Mouse (Mus musculus) hindbrain, embryonic 15.5 days (tissue): ENCODE results near the gene Atp6v1e1. TPM values are rescaled to one million over a fixed set of nuclear protein-coding genes. Genes with fewer than 3 reads are reported as not detected.
"Not testable (repeated sequence)": the region's sequence is repeated elsewhere in the genome, so short reads cannot be mapped to it uniquely, and the experiment has no call there.

ENCODE experiments used
- ATAC-seq: fragments of 200-750 bp; cut with Nextera tagmentation; 2 replicates; pipeline ENCODE4 v1.8.0; 2017; ENCODE audit warnings: low read depth, moderate number of reproducible peaks, moderate TSS enrichment; ENCODE audit not compliant: low FRiP score
- H3K27ac ChIP-seq: fragments of 300-500 bp; sonication (generic); replicated peaks from 2 replicates; pipeline ENCODE4 v1.5.1; 2015; ENCODE audit warnings: mild to moderate bottlenecking, inconsistent platforms
- H3K27me3 ChIP-seq: fragments of 300-500 bp; sonication (generic); 2 replicates; pipeline ENCODE4 v1.6.1; 2015; ENCODE audit warnings: control low read depth, inconsistent platforms
- H3K36me3 ChIP-seq: fragments of 300-500 bp; sonication (generic); 2 replicates; pipeline ENCODE4 v1.6.1; 2015; ENCODE audit warnings: control low read depth, inconsistent platforms
- H3K4me1 ChIP-seq: fragments of 300-500 bp; sonication (generic); replicated peaks from 2 replicates; pipeline ENCODE4 v1.6.1; 2015; ENCODE audit warnings: control low read depth, inconsistent platforms
- H3K4me2 ChIP-seq: fragments of 300-500 bp; sonication (generic); 2 replicates; pipeline ENCODE4 v1.6.1; 2015; ENCODE audit warnings: moderate library complexity, mild to moderate bottlenecking, inconsistent platforms
- H3K4me3 ChIP-seq: fragments of 300-500 bp; sonication (generic); 2 replicates; pipeline ENCODE4 v1.5.1; 2015; ENCODE audit warnings: mild to moderate bottlenecking, inconsistent platforms
- H3K9ac ChIP-seq: fragments of 300-500 bp; sonication (generic); 2 replicates; pipeline ENCODE4 v1.6.1; 2015; ENCODE audit warnings: inconsistent platforms
- H3K9me3 ChIP-seq: fragments of 300-500 bp; sonication (generic); 2 replicates; pipeline ENCODE4 v1.6.1; 2016; ENCODE audit warnings: control low read depth, inconsistent platforms
- WGBS: fragments of 180-500 bp; shearing (Covaris S2); methylation state at CpG from one replicate; pipeline ENCODE4 v1.1.7; 2015; 5-methylcytosine and 5-hydroxymethylcytosine counted together
- polyA plus RNA-seq: library from polyadenylated mRNA; unstranded; fragments of >200 nt; fragmentation: Nextera tagmentation; extraction: Ambion mirVana; gene quantifications from 2 replicates; pipeline ENCODE4 v1.2.1, GENCODE M21; 2015

Atp6v1e1 gene
- polyA plus RNA-seq = 280 and 286 TPM in 2 replicates

DNA sequence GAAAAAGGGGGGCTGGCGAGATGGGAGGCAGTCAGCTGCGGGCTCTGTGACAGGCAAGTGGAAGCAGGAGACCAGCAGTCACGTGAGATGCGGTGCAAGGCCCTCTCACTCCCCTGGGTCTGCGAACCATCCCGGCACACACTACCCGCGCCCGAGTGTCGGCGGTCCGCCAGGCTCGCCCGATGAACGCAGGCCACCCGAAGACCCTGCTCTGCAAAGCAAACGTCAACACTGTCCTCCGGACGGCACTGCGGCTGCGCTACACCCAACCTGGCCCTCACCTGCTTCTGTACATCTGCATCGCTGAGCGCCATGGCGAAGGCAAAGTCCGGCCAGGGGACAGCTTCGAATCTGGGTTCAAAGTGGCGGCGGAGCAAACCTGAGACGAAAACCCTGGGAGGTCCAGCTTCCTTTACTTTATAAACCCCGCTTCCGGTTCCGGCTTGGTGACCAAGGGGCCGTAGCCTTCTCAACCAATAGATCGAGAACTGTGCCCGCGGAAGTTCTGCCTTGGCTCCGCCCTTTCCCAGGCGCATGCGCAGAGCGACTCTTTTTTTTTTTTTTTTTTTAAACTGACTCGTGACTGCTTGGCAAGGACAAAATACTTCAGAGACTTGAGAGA, at the start of gene Atp6v1e1:
TSS of gene Atp6v1e1 (minus strand) at position 487 of the 622 bp plus-strand sequence.
- Histone ChIP-seq H3K4me2 (peak within 1 kb of the TSS; percentile 75), H3K4me3 (peak within 1 kb of the TSS; percentile 98), H3K36me3 (peaks cover 16% of the 10 kb centered on the region), H3K9me3 (no peaks in the 10 kb centered on the region), H3K9ac (peak within 1 kb of the TSS; percentile 88), H3K27ac (peak within 1 kb of the TSS; percentile 93), H3K27me3 (no peaks in the 10 kb centered on the region), H3K4me1 (peaks cover 30% of the 10 kb centered on the region)
- under 1% methylated on average over 41 of the region's 41 CpGs for WGBS
- ATAC-seq = peak; percentile 96

DNA sequence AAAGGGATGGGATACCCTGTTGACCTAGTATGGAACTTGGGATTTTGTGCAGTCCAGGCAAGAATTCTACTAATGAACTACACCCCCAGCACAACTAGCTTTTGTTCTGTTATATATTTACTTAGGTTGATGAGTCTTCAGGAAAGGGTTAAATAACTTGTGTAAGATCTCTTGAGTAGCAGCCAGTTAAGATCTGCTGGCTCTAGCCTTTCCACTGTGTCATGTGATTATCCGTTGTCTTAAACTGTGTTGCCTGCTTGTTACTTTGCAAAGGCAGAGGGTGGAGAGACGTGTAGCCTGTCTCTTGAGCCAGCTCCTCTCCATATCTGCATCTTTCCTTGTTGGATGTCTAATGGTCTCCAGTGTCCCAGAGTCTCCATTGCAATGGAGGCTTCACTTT, 48.7 kb upstream of the Atp6v1e1 start:
- Histone ChIP-seq H3K27ac (no peak overlapping the region), H3K36me3 (peaks cover 13% of the 10 kb centered on the region; the same call in 1 of the 2 replicates), H3K27me3 (no peaks in the 10 kb centered on the region), H3K4me2 (no peak overlapping the region), H3K9ac (no peak overlapping the region), H3K9me3 (no peaks in the 10 kb centered on the region), H3K4me1 (no peaks in the 10 kb centered on the region), H3K4me3 (no peak overlapping the region)
- ATAC-seq = no peak
- WGBS = 86% methylated on average over 2 of the region's 2 CpGs

- no peak for ATAC-seq
- Histone ChIP-seq H3K27me3 (no peaks in the 10 kb centered on the region), H3K4me2 (no peak overlapping the region), H3K4me3 (no peak overlapping the region), H3K36me3 (peaks cover 16% of the 10 kb centered on the region; the same call in 1 of the 2 replicates), H3K4me1 (no peaks in the 10 kb centered on the region), H3K9me3 (no peaks in the 10 kb centered on the region), H3K9ac (no peak overlapping the region), H3K27ac (no peak overlapping the region)
- WGBS = 83% methylated on average over 1 of the region's 1 CpGs
Measured at GRCm38 (mm10) chr6:120868824-120869223, 46.2 kb upstream of the Atp6v1e1 start.

- ATAC-seq = no peak
- WGBS = 91% methylated on average over 9 of the region's 9 CpGs
Measured at GRCm38 (mm10) chr6:120866051-120866814, 43.6 kb upstream of the Atp6v1e1 start.

DNA sequence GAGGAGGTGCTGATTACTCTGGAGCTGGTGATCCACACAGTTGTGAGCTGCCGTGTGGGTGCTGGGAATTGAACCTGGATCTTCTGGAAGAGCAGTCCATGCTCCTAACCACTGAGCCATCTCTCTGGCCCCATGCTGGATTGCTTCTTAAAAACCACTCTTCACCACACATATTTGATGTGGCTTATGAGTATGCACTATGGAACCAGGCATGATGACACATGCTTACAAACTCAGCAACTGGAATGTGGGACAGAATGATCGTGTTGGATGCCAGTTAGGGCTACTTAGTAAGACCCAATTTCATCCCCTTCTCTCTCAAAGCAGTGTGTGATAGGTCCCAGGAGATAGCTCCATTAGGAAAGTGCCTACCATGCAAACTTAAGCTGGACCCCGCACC, 37.5 kb upstream of the Atp6v1e1 start:
- Histone ChIP-seq H3K4me3 (no peak overlapping the region), H3K9me3 (no peaks in the 10 kb centered on the region), H3K9ac (no peak overlapping the region), H3K4me1 (peaks cover 6% of the 10 kb centered on the region), H3K36me3 (peaks cover 6% of the 10 kb centered on the region), H3K27me3 (no peaks in the 10 kb centered on the region), H3K4me2 (no peak overlapping the region), H3K27ac (no peak overlapping the region)
- ATAC-seq = no peak
- 97% methylated on average over 3 of the region's 3 CpGs for WGBS

More at GRCm38 (mm10) chr6:120866051-120866814, 43.6 kb upstream of the Atp6v1e1 start:
- Histone ChIP-seq H3K9ac (no peak overlapping the region), H3K36me3 (peaks cover 9% of the 10 kb centered on the region; the same call in 1 of the 2 replicates), H3K4me3 (no peak overlapping the region), H3K27ac (no peak overlapping the region), H3K4me2 (no peak overlapping the region), H3K9me3 (no peaks in the 10 kb centered on the region), H3K4me1 (no peaks in the 10 kb centered on the region), H3K27me3 (no peaks in the 10 kb centered on the region)

DNA sequence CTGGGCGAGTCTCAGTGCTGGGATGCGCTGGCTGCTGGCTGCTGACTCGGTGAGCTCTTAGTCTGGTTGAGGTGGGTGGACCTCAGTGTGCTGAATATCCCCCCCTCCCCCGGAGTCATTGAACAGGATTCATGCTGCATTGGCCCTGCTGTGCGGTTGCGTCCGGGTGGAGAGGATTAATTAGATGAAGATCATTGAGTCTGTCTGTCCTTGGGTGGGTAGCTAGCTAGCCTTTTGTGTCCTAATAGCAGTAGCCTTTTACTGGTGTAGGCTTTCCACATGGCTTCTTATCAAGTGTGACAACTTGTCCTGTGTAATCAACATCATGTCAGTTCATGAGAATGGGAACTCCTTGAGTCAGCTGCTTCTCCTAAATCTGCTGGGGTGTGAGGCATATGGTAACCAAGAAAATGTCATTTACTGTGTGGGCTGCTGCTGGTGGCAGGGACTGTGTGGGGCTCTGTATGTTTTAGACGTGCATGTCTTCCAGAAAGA, 35.7 kb upstream of the Atp6v1e1 start:
- peaks cover 17% of the 10 kb centered on the region for H3K36me3 ChIP-seq
- peak; percentile 82 for ATAC-seq
- no peak overlapping the region for H3K9ac ChIP-seq
- WGBS = 36% methylated on average over 8 of the region's 8 CpGs
- H3K27me3 ChIP-seq = no peaks in the 10 kb centered on the region
- H3K4me1 ChIP-seq = peaks cover 6% of the 10 kb centered on the region
- no peaks in the 10 kb centered on the region for H3K9me3 ChIP-seq
- peak overlapping the region; percentile 27; the same call in 1 of the 2 replicates for H3K27ac ChIP-seq
- H3K4me3 ChIP-seq = no peak overlapping the region
- no peak overlapping the region for H3K4me2 ChIP-seq

GRCm38 (mm10) chr6:120854413-120854812, 31.8 kb upstream of the Atp6v1e1 start:
- no peaks in the 10 kb centered on the region for H3K9me3 ChIP-seq
- H3K27me3 ChIP-seq = no peaks in the 10 kb centered on the region
- H3K36me3 ChIP-seq = peaks cover 27% of the 10 kb centered on the region
- H3K4me1 ChIP-seq = peaks cover 6% of the 10 kb centered on the region
- no peak for ATAC-seq
- 84% methylated on average over 10 of the region's 10 CpGs for WGBS
- no peak overlapping the region for H3K4me2 ChIP-seq
- no peak overlapping the region for H3K27ac ChIP-seq
- no peak overlapping the region for H3K4me3 ChIP-seq
- no peak overlapping the region for H3K9ac ChIP-seq

- H3K36me3 ChIP-seq = peaks cover 35% of the 10 kb centered on the region
- not testable (repeated sequence) for ATAC-seq, H3K27ac ChIP-seq, H3K9ac ChIP-seq, H3K9me3 ChIP-seq, H3K4me2 ChIP-seq, H3K27me3 ChIP-seq, H3K4me1 ChIP-seq, H3K4me3 ChIP-seq
Measured at GRCm38 (mm10) chr6:120850720-120851119, 28.1 kb upstream of the Atp6v1e1 start.

- Histone ChIP-seq H3K36me3 (0 out of 2 replicates have a peak, but pooled peaks cover 4% of the 10 kb centered on the region), H3K4me2 (no peak overlapping the region), H3K4me3 (no peak overlapping the region), H3K9me3 (no peaks in the 10 kb centered on the region), H3K4me1 (peaks cover 12% of the 10 kb centered on the region), H3K27me3 (no peaks in the 10 kb centered on the region), H3K9ac (no peak overlapping the region), H3K27ac (no peak overlapping the region)
- ATAC-seq = no peak
- 91% methylated on average over 5 of the region's 5 CpGs for WGBS
Measured at GRCm38 (mm10) chr6:120841754-120842153, 19.2 kb upstream of the Atp6v1e1 start.

GRCm38 (mm10) chr6:120840258-120840657, 17.7 kb upstream of the Atp6v1e1 start:
- Histone ChIP-seq H3K4me1 (peaks cover 13% of the 10 kb centered on the region), H3K27ac (no peak overlapping the region), H3K4me3 (no peak overlapping the region), H3K9me3 (no peaks in the 10 kb centered on the region), H3K9ac (no peak overlapping the region), H3K4me2 (no peak overlapping the region), H3K27me3 (no peaks in the 10 kb centered on the region), H3K36me3 (0 out of 2 replicates have a peak, but pooled peaks cover 4% of the 10 kb centered on the region)
- 98% methylated on average over 7 of the region's 7 CpGs for WGBS
- no peak for ATAC-seq

DNA sequence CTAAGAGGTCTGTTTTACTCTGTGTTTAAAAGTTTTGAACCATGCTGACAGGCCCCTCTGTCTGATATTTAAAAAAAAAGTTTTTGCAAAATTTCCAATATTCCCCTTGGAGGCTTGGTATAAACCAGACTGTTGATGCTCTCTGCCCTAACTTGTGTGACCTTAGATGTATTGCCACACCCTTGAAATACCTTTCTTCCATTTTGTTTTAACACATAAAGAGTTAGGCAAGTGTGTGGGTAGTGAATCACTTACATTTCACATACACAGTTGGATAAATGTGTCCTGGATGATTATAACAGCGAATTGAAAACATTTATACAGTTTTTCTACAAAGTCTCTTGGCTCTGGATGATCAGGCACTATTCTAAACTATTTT, 14.5 kb upstream of the Atp6v1e1 start:
- H3K27me3 ChIP-seq = no peaks in the 10 kb centered on the region
- H3K4me3 ChIP-seq = peak overlapping the region; percentile 90
- 0 out of 2 replicates have a peak, but pooled peaks cover 4% of the 10 kb centered on the region for H3K36me3 ChIP-seq
- peak overlapping the region; percentile 73 for H3K4me2 ChIP-seq
- no peak for ATAC-seq
- peak overlapping the region; percentile 97 for H3K27ac ChIP-seq
- 75% methylated on average over 1 of the region's 1 CpGs for WGBS
- H3K4me1 ChIP-seq = peaks cover 13% of the 10 kb centered on the region
- no peaks in the 10 kb centered on the region for H3K9me3 ChIP-seq
- H3K9ac ChIP-seq = peak overlapping the region; percentile 92; the same call in 1 of the 2 replicates
